Mouse (Mus musculus) lung, embryonic 15.5 days (tissue): ENCODE results near the gene Gpc5. TPM values are rescaled to one million over a fixed set of nuclear protein-coding genes. Genes with fewer than 3 reads are reported as not detected.

ENCODE experiments used
- ATAC-seq: fragments of 200-750 bp; cut with Nextera tagmentation; 2 replicates; pipeline ENCODE4 v1.8.0; 2017; ENCODE audit warnings: moderate number of reproducible peaks, borderline replicate concordance; ENCODE audit not compliant: low FRiP score, low TSS enrichment; ENCODE audit errors: extremely low read depth
- H3K27ac ChIP-seq: fragments of 300-500 bp; sonication (generic); 2 replicates; pipeline ENCODE4 v1.5.1; 2015; ENCODE audit warnings: moderate library complexity, mild to moderate bottlenecking, inconsistent platforms
- H3K27me3 ChIP-seq: fragments of 300-500 bp; sonication (generic); 2 replicates; pipeline ENCODE4 v1.6.1; 2015; ENCODE audit warnings: inconsistent platforms
- H3K36me3 ChIP-seq: fragments of 300-500 bp; sonication (generic); 2 replicates; pipeline ENCODE4 v1.6.1; 2015; ENCODE audit warnings: inconsistent platforms
- H3K4me1 ChIP-seq: fragments of 300-500 bp; sonication (generic); 2 replicates; pipeline ENCODE4 v1.6.1; 2015; ENCODE audit warnings: inconsistent platforms
- H3K4me2 ChIP-seq: fragments of 300-500 bp; sonication (generic); 2 replicates; pipeline ENCODE4 v1.6.1; 2015; ENCODE audit warnings: inconsistent platforms, mild to moderate bottlenecking, moderate library complexity
- H3K4me3 ChIP-seq: fragments of 300-500 bp; sonication (generic); 2 replicates; pipeline ENCODE4 v1.5.1; 2015; ENCODE audit warnings: mild to moderate bottlenecking, inconsistent platforms
- H3K9ac ChIP-seq: fragments of 300-500 bp; sonication (generic); 2 replicates; pipeline ENCODE4 v1.6.1; 2015; ENCODE audit warnings: inconsistent platforms
- H3K9me3 ChIP-seq: fragments of 300-500 bp; sonication (generic); 2 replicates; pipeline ENCODE4 v1.6.1; 2016; ENCODE audit warnings: inconsistent platforms
- WGBS: fragments of 180-500 bp; shearing (Covaris S2); methylation state at CpG from one replicate; pipeline ENCODE4 v1.1.7; 2015; 5-methylcytosine and 5-hydroxymethylcytosine counted together
- microRNA counts: library from miRNA; unstranded; fragments of <30 nt; microRNA quantifications from one replicate; lab custom pipeline; 2016
- microRNA-seq: library from miRNA; unstranded; fragments of <30 nt; microRNA quantifications from one replicate; pipeline ENCODE4, GENCODE M21; 2016
- polyA plus RNA-seq: library from polyadenylated mRNA; unstranded; fragments of >200 nt; fragmentation: Nextera tagmentation; extraction: Ambion mirVana; gene quantifications from 2 replicates; pipeline ENCODE4 v1.2.1, GENCODE M21; 2015

Gpc5 gene
- polyA plus RNA-seq, 1 experiment from 2014 or later, result 0.12 TPM

DNA sequence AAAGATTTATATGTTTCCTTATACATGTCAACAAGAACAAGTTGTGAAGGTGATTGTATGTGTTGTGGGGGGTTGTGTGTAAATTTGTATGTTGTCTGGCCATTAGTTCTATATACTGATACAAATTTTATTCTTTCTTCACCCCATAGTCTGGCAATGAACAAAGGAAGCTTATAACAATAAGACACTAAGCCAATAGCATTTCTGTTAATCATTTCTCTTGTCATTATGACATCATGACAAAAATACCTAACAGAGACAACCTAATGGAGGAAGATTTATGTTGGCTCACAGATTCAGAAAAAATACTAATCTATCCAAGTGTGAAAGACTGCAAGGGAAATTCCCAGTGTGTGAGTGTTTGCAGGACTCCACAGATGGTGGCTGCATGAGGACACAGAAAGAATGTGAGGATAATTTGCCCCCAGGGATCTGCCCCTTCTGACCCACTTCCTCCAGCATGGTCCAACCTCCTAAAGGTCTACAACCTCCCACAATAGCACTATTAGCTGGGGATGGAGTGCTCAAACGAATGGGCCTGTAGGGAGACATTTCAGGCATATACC lies 1402.4 kb downstream of the Gpc5 start:
- Histone ChIP-seq H3K36me3 (no peaks in the 10 kb centered on the region), H3K9me3 (no peaks in the 10 kb centered on the region), H3K27me3 (no peaks in the 10 kb centered on the region), H3K4me2 (no peak overlapping the region), H3K27ac (no peak overlapping the region), H3K4me1 (no peaks in the 10 kb centered on the region), H3K4me3 (no peak overlapping the region), H3K9ac (no peak overlapping the region)
- 44% methylated on average over 1 of the region's 1 CpGs for WGBS
- no peak for ATAC-seq

- H3K27ac ChIP-seq, result no peak overlapping the region
- WGBS, result 49% methylated on average over 3 of the region's 3 CpGs
- no peak overlapping the region for H3K9ac ChIP-seq
- no peaks in the 10 kb centered on the region for H3K36me3 ChIP-seq
- ATAC-seq, result no peak
- no peak overlapping the region for H3K4me2 ChIP-seq
- no peaks in the 10 kb centered on the region for H3K9me3 ChIP-seq
- no peak overlapping the region for H3K4me3 ChIP-seq
- no peaks in the 10 kb centered on the region for H3K4me1 ChIP-seq
- H3K27me3 ChIP-seq, result no peaks in the 10 kb centered on the region
Observed at GRCm38 (mm10) chr14:116538216-116538615, 1446.2 kb downstream of the Gpc5 start.

- Histone ChIP-seq H3K27me3 (no peaks in the 10 kb centered on the region), H3K4me3 (no peak overlapping the region), H3K4me2 (no peak overlapping the region), H3K9ac (no peak overlapping the region), H3K27ac (no peak overlapping the region), H3K36me3 (no peaks in the 10 kb centered on the region), H3K4me1 (no peaks in the 10 kb centered on the region), H3K9me3 (no peaks in the 10 kb centered on the region)
- ATAC-seq, result no peak
Observed at GRCm38 (mm10) chr14:116543746-116544145, 1451.7 kb downstream of the Gpc5 start.

- Histone ChIP-seq H3K4me1 (no peaks in the 10 kb centered on the region), H3K4me2 (no peak overlapping the region), H3K36me3 (no peaks in the 10 kb centered on the region), H3K4me3 (no peak overlapping the region), H3K9ac (no peak overlapping the region), H3K27ac (no peak overlapping the region), H3K27me3 (no peaks in the 10 kb centered on the region), H3K9me3 (no peaks in the 10 kb centered on the region)
- WGBS, result 37% methylated on average over 5 of the region's 5 CpGs
- no peak for ATAC-seq
Observed at GRCm38 (mm10) chr14:116551401-116551800, 1459.4 kb downstream of the Gpc5 start.

GRCm38 (mm10) chr14:116553316-116553715 lies 1461.3 kb downstream of the Gpc5 start:
- H3K4me1 ChIP-seq, result peaks cover 3% of the 10 kb centered on the region; the same call in 1 of the 2 replicates
- no peaks in the 10 kb centered on the region for H3K27me3 ChIP-seq
- H3K9ac ChIP-seq, result no peak overlapping the region
- H3K27ac ChIP-seq, result no peak overlapping the region
- WGBS, result 40% methylated on average over 7 of the region's 7 CpGs
- no peaks in the 10 kb centered on the region for H3K36me3 ChIP-seq
- H3K4me2 ChIP-seq, result no peak overlapping the region
- ATAC-seq, result no peak
- H3K4me3 ChIP-seq, result no peak overlapping the region
- H3K9me3 ChIP-seq, result no peaks in the 10 kb centered on the region

DNA sequence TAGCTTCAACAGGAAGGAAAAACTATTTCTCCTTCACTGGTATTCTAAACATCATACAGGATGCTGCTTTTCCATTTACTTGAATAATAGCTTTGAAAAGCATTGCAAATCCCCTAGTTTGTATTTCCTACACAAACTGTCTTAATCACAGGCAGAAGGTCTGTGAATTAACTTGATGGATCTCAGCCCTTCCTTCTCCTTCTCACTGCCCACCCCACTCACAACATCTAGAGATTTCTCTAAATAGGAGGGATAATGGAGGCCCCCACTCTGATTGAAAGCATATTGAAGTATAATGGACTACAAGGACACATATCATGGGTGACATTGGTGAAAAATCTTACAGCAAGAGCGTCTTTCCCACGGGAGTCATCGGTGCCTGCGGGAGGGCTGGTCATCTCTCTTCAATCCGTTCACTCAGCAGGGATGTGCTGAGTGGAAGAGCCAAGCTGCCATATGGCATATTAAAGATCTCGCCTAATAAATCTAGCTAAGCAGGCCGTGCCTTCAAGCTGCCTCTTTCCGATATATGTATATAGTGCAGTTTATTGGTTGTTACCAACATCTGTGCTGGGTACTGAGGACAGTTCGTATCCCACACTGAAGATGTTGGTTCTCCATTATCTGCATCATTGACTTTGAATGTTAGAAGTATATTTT lies 1466.3 kb downstream of the Gpc5 start:
- no peak overlapping the region for H3K4me3 ChIP-seq
- 46% methylated on average over 9 of the region's 9 CpGs for WGBS
- H3K27me3 ChIP-seq, result no peaks in the 10 kb centered on the region
- H3K27ac ChIP-seq, result peak overlapping the region; percentile 58
- no peak overlapping the region for H3K9ac ChIP-seq
- H3K4me2 ChIP-seq, result 0 out of 2 replicates have a peak overlapping the region, but pooled peaks have one; percentile 10
- ATAC-seq, result peak; percentile 83; the same call in 1 of the 2 replicates
- no peaks in the 10 kb centered on the region for H3K9me3 ChIP-seq
- peaks cover 8% of the 10 kb centered on the region; the same call in 1 of the 2 replicates for H3K4me1 ChIP-seq
- no peaks in the 10 kb centered on the region for H3K36me3 ChIP-seq

DNA sequence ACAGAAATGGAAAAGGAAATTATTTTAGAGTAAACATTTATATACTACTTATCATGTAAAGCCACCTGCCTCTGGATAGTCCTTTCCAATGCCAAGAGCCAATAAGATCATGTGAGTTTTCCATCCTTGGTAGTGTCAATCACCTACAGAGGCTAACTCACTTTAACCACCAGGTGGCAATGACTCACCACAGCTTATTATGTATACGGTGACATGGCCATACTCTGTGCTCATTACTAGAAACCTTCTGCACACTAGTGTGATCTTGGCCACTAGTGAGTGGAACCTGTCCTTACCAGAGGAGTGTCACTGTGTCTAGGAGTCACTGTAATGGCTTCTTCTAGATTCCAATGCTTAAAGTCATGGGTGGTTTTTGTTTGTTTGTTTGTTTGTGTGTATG lies 1468.0 kb downstream of the Gpc5 start:
- Histone ChIP-seq H3K27me3 (no peaks in the 10 kb centered on the region), H3K9me3 (no peaks in the 10 kb centered on the region), H3K9ac (no peak overlapping the region), H3K4me3 (no peak overlapping the region), H3K36me3 (no peaks in the 10 kb centered on the region), H3K27ac (no peak overlapping the region), H3K4me2 (no peak overlapping the region), H3K4me1 (peaks cover 8% of the 10 kb centered on the region; the same call in 1 of the 2 replicates)
- peak; percentile 33; the same call in 1 of the 2 replicates for ATAC-seq
- WGBS, result 42% methylated on average over 1 of the region's 1 CpGs

MicroRNA genes within 50 kb of the gene (microRNA counts, 519-probe panel; counts per million panel counts)
- 2,392 counts per million, percentile 41 among the panel's probes with 10 or more counts for microRNA mmu-miR-18a (lab: Ali Mortazavi, UCI)
- microRNA mmu-miR-19a (lab: Ali Mortazavi, UCI), result 4,188 counts per million, percentile 97 among the panel's probes with 10 or more counts
- 3,671 counts per million, percentile 94 among the panel's probes with 10 or more counts for microRNA mmu-miR-19b (lab: Ali Mortazavi, UCI)
- microRNA mmu-miR-20a+mmu-miR-20b (lab: Ali Mortazavi, UCI), result 4,319 counts per million, percentile 99 among the panel's probes with 10 or more counts
- microRNA mmu-miR-92a (lab: Ali Mortazavi, UCI), result 1,685 counts per million, percentile 10 among the panel's probes with 10 or more counts

Small RNA genes within 50 kb of the gene (microRNA-seq; reads per million reads assigned to microRNA genes)
- gene Mir17, result 32,303 reads per million, percentile 98 among the genes with 10 or more reads in this experiment
- gene Mir18, result 4,344 reads per million, percentile 89 among the genes with 10 or more reads in this experiment
- 69.1 reads per million, percentile 49 among the genes with 10 or more reads in this experiment for gene Mir19a
- 15.9 reads per million, percentile 34 among the genes with 10 or more reads in this experiment for gene Mir19b-1
- gene Mir20a, result 11,596 reads per million, percentile 95 among the genes with 10 or more reads in this experiment
- 3,744 reads per million, percentile 86 among the genes with 10 or more reads in this experiment for gene Mir92-1
